Mouse (Mus musculus) kidney, adult 2 months (tissue): Measurements from ENCODE around the gene Cel. TPM values are rescaled to one million over a fixed set of nuclear protein-coding genes. Genes with fewer than 3 reads are reported as not detected.

ENCODE experiments used
- DNase-seq: peaks from one replicate; pipeline ENCODE4 v3.0.0; 2021
- H3K27ac ChIP-seq: fragments of 200-500 bp; 2 replicates; pipeline ENCODE4 v1.5.1; 2012; ENCODE audit warnings: low read depth, low read length, control low read depth, inconsistent platforms; ENCODE audit not compliant: insufficient read depth
- H3K27me3 ChIP-seq: fragments of 200-500 bp; replicated peaks from 2 replicates; pipeline ENCODE4 v1.6.1; 2012; ENCODE audit warnings: mild to moderate bottlenecking, moderate library complexity, low read length, inconsistent platforms; ENCODE audit not compliant: control insufficient read depth, insufficient read depth
- H3K36me3 ChIP-seq: fragments of 200-500 bp; 2 replicates; pipeline ENCODE4 v1.6.1; 2012; ENCODE audit warnings: mild to moderate bottlenecking, moderate library complexity, low read length, inconsistent platforms; ENCODE audit not compliant: control insufficient read depth, insufficient read depth
- H3K4me1 ChIP-seq: fragments of 200-500 bp; 2 replicates; pipeline ENCODE4 v1.6.1; 2011; ENCODE audit warnings: low read length; ENCODE audit not compliant: control insufficient read depth, insufficient read depth
- H3K4me3 ChIP-seq: fragments of 200-500 bp; 2 replicates; pipeline ENCODE4 v1.5.1; 2011; ENCODE audit warnings: mild to moderate bottlenecking, low read depth, low read length, control low read depth; ENCODE audit not compliant: insufficient read depth
- CTCF ChIP-seq: fragments of 200-500 bp; conservative IDR thresholded peaks from 2 replicates; pipeline ENCODE4 v1.5.1; 2011; ENCODE audit warnings: low read depth, mild to moderate bottlenecking, control low read depth, low read length, moderate library complexity, mixed read lengths; ENCODE audit not compliant: insufficient read depth, insufficient read length
- POLR2A ChIP-seq: fragments of 200-500 bp; IDR thresholded peaks from one replicate; pipeline ENCODE4 v1.6.1; 2011; ENCODE audit warnings: low read depth, low read length, control low read depth
- WGBS: fragments of 180-500 bp; shearing (Covaris S2); methylation state at CpG from one replicate; pipeline ENCODE4 v1.1.7; 2018; 5-methylcytosine and 5-hydroxymethylcytosine counted together
- polyA plus RNA-seq: library from polyadenylated mRNA; depleted of rRNA; stranded (reverse); fragments of >200 nt; gene quantifications from 2 replicates; pipeline ENCODE4 v1.2.3, GENCODE M21; 2012

Gene Cel
- polyA plus RNA-seq, 1 experiment: not detected

GRCm38 (mm10) chr2:28545976-28546375 is 17.2 kb downstream of the Cel start:
- H3K36me3 ChIP-seq: no peaks in the 10 kb centered on the region
- H3K27me3 ChIP-seq: no peaks in the 10 kb centered on the region
- no peaks in the 10 kb centered on the region; the same call in 1 of the 2 replicates for H3K4me1 ChIP-seq
- H3K4me3 ChIP-seq: no peak overlapping the region
- DNase-seq: no peak
- TF ChIP-seq CTCF (no peak), POLR2A (no peak)
- H3K27ac ChIP-seq: no peak overlapping the region

GRCm38 (mm10) chr2:28543894-28544293 is 19.3 kb downstream of the Cel start:
- 90% methylated on average over 8 of the region's 8 CpGs for WGBS

GRCm38 (mm10) chr2:28540587-28541227 is 22.5 kb downstream of the Cel start:
- Histone ChIP-seq H3K27me3 (no peaks in the 10 kb centered on the region), H3K4me3 (no peak overlapping the region)
- TF ChIP-seq CTCF (no peak), POLR2A (no peak)

More at GRCm38 (mm10) chr2:28543894-28544293, 19.3 kb downstream of the Cel start:
- H3K4me1 ChIP-seq: peaks cover 9% of the 10 kb centered on the region
- no peaks in the 10 kb centered on the region for H3K27me3 ChIP-seq
- H3K36me3 ChIP-seq: no peaks in the 10 kb centered on the region
- H3K27ac ChIP-seq: no peak overlapping the region
- no peak overlapping the region for H3K4me3 ChIP-seq
- TF ChIP-seq CTCF (no peak), POLR2A (no peak)
- DNase-seq: no peak

GRCm38 (mm10) chr2:28539949-28540348 is 23.3 kb downstream of the Cel start:
- TF ChIP-seq POLR2A (no peak), CTCF (no peak)
- H3K27me3 ChIP-seq: no peaks in the 10 kb centered on the region
- H3K4me1 ChIP-seq: peaks cover 10% of the 10 kb centered on the region
- 78% methylated on average over 2 of the region's 2 CpGs for WGBS
- H3K27ac ChIP-seq: no peak overlapping the region
- no peak for DNase-seq
- H3K4me3 ChIP-seq: no peak overlapping the region
- H3K36me3 ChIP-seq: no peaks in the 10 kb centered on the region

More at GRCm38 (mm10) chr2:28540587-28541227, 22.5 kb downstream of the Cel start:
- WGBS: 76% methylated on average over 8 of the region's 8 CpGs
- Histone ChIP-seq H3K27ac (no peak overlapping the region), H3K36me3 (no peaks in the 10 kb centered on the region), H3K4me1 (peaks cover 10% of the 10 kb centered on the region)
- DNase-seq: no peak

GRCm38 (mm10) chr2:28539206-28539605 is 24.0 kb downstream of the Cel start:
- TF ChIP-seq CTCF (no peak), POLR2A (no peak)
- no peaks in the 10 kb centered on the region for H3K27me3 ChIP-seq
- H3K4me1 ChIP-seq: peaks cover 10% of the 10 kb centered on the region
- WGBS: 39% methylated on average over 7 of the region's 7 CpGs
- H3K27ac ChIP-seq: peak overlapping the region; percentile 0; the same call in 1 of the 2 replicates
- H3K4me3 ChIP-seq: no peak overlapping the region
- DNase-seq: no peak
- no peaks in the 10 kb centered on the region for H3K36me3 ChIP-seq

- no peaks in the 10 kb centered on the region for H3K36me3 ChIP-seq
- H3K4me3 ChIP-seq: no peak overlapping the region
- peak overlapping the region; percentile 0; the same call in 1 of the 2 replicates for H3K27ac ChIP-seq
- H3K4me1 ChIP-seq: peaks cover 10% of the 10 kb centered on the region
- peak; percentile 67 for DNase-seq
- WGBS: 36% methylated on average over 1 of the region's 1 CpGs
- TF ChIP-seq POLR2A (no peak), CTCF (no peak)
- H3K27me3 ChIP-seq: no peaks in the 10 kb centered on the region
These were observed 24.4 kb downstream of the Cel start for GRCm38 (mm10) chr2:28538817-28539128.

GRCm38 (mm10) chr2:28537995-28538816 is 25.0 kb downstream of the Cel start:
- H3K36me3 ChIP-seq: no peaks in the 10 kb centered on the region
- peaks cover 10% of the 10 kb centered on the region for H3K4me1 ChIP-seq

More at GRCm38 (mm10) chr2:28537995-28538816, 25.0 kb downstream of the Cel start:
- no peak for DNase-seq
- Histone ChIP-seq H3K27me3 (no peaks in the 10 kb centered on the region), H3K27ac (no peak overlapping the region), H3K4me3 (no peak overlapping the region)
- 75% methylated on average over 8 of the region's 8 CpGs for WGBS
- TF ChIP-seq POLR2A (no peak), CTCF (no peak)
